Mouse (Mus musculus) monocyte, adult 2 months (primary cell): ENCODE data around the gene Mical2.

Experiments
- DNase-seq, 2 experiments: peaks; one replicate each; pipeline ENCODE4 v3.0.0; 2022; ENCODE audit warnings: low spot score in 2 of 2, low read depth in 1 of 2

Gene Mical2

DNA sequence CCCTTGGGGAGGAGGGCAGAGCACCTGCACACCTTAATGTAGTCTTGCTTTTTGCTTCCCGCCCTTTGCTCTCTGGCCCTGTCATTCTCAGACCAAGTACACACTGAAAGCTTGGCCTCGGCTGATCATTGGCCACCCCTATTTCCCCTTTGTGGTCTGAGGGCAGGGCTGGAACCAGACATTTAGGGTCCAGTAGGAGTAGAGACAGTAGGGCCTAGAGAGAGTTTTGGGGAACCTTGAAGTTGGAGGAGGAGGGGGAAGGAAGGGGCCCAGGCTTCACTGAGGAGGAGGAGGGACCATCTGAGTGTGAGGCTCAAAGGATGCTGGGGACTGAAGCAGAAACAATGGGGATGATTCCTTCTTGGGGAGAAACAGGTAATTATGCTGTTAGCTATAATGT lies 15.1 kb downstream of the Mical2 start:
- no peak for DNase-seq

DNA sequence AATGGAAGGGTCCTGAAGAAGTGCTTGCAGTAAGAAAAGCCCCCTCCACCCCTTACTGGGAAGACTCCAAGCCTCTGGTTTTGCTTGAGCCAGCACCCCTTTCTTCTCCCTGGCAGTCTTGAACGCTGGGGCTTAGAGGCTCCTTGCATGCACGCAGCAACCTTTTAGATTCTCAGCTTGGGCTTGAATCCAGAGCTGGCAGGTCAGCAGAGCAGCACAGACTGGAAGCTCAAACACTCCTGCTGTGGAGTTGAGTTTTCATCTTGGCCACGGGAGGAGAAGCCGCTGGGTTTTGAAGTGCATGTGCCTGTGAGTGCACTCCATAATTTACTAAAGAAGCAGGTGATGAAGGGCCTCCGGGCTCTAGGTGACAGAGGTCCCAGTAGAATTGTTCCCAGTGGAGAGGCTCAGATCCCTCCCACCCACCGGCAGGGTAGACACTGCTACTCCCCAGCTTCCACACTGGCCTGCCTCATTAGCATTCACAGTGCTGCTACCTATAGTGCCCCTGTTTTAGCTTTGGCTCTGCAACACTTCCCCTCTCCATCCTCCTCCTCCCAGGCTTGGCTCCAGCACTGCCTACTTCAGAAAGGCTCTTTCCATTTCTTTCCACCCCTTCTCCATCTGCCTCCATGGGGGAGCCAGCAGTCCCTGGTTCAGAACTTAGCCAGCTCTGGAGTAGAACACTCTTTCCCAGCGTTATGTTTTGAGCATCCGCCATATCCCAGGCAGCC lies 15.7 kb downstream of the Mical2 start:
- DNase-seq = no peak

DNA sequence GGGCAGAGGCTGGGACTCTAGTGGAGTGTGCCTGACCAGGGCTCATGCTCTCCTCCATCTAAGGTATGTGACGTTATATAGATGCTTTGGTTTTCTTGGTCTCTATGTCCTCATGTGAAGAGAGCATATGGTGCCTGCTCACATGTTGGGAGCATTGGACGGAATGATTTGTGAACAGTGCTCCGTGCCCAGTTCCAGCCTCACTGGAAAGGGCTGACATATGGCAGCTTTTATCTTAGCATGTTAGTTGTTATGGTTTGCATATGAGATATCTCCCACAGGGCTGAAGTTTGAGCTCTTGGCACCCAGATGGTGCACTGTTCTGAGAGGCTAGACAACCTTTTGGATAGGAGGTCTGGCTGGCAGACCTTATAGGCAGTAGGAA lies 16.3 kb downstream of the Mical2 start:
- DNase-seq = no peak

DNA sequence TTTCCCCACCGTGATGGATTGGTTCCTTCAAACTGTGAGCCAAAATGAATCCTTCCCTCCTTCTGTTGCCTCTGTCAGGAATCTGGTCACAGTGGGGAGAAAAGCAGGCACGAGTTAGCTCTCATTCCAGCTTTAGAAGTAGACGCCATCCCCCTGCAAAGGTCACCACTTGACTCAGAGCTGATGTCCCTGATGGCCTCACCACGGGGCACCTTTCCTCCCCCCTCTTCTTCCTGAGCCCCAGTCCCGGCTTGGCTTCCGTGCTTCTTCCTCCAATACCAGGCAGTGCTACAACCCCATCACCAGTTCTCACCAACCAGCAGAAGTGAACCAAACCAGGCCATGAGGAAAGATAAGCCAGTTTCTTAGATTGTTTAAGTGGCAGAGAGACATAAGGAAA lies 16.9 kb downstream of the Mical2 start:
- DNase-seq = no peak

DNA sequence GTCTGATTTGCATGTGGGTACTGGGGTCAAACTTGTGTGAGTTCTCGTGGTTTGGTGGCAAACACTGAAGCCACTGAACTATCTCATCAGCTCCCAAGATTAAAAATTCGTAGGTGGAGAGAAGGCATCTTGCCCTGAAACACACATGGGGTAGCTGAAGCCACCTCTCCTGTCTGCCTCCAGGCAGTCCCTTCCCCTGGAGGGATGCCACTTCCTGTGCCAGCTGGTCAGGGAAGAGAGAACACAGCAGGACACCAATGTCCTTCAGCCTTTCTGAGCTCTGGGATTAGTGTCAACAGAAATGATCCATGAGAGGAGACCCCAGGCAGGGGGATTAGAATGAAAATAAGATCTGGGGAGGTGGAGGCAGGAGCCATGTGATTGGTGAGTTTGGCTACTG lies 18.4 kb downstream of the Mical2 start:
- no peak for DNase-seq

DNA sequence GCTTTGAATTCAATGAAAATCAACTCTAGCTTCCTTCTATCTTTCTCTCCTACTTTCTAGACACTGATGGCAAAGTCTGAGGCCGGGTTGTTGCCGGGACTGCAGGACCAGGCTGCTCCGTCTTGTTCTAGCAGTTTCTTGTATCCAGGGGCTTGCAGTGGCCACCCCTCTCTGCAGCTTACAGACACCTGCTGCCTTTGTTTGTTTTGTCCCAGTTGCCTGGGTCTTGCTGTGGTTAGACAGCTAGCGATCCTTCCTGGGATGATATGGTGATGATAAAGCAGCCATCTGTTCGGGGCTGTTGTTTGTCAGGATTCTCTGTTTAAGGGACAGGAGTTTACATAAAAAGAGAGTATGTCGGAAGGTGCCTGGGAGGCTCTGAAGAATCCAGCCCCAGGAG lies 19.0 kb downstream of the Mical2 start:
- DNase-seq = no peak

DNA sequence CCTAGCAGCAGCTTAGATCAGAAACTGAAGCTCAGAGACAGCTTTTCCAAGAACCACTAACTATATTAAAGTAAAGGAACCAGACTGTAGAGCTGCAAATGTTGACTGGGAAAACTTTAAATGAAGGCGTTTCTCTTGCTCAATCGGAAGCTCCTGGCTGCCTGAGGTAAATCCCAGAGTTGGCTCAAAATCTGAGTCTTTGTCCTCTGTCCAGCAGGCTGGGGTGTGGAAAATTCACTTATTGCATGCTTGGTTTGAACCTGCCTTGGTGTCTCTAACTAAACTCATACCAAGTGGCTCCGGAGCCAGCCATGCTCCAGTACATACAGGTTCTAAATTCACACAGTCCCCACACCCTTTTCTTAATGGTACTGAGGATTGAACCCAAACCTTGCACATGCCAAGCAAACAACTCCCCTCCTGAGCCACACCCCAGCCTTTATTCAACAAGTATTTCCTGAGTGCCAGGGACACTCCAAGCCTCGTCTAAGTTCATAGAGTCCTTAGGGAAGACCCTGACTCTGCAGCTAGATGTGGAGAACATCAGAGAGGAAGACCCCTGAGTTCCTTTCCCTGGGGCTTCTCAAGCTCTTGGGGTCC lies 20.3 kb downstream of the Mical2 start:
- DNase-seq = no peak

DNA sequence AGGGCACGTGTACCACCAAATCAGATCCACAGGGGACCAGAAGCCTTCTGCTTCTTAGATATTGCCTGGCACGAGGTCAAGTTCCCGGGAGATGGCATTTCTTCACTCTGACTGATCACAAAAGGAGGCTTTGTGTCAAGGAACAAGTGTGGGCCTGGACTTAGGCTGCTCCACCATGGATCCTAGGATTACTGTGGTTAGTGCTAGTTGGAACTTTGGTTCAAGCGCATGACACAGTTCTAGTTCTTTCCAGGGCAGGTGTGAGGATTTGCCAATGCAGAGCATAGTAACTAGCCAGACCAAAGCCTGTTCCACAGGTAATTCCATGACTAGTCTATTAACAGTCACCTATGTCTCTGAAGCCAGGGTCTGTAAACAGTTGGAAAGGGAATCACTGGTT lies 20.8 kb downstream of the Mical2 start:
- no peak for DNase-seq

DNA sequence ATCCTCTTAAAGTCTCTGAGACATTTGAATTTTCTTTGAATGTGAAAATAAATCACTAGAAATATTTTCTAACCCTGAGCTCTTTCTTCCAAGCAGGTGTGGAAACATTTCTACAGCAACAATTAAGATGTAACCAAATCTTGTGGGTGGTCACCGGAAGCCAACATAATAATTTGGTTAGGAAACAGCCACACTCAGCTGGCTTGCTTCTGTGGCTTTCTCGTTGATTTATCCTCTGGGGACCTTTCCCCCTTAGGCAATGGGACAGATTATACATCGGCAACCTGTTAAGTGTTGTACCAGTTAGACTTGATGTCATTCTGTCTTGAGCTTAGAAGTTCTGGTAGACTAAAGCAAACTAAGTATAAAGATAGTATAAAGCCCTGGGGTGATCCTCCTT lies 22.2 kb downstream of the Mical2 start:
- no peak for DNase-seq

DNA sequence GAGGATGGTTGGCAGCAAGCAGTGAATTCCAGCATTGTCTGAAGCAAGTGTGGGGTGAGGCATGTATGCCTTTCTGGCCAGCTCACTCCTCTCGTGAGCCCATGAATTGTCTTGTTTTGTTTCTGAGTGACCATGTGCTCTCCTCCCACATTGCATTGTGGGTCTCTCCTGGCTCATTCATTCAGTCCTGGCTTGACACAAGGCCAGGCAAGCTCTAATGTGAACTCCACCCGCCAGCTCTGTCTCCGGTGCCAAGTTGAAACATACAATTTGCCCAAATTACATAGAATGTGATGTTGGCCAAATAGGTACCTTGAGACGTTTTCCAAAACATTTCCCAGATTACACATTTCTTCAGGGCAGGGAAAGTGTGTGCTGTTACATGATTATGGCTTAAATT lies 23.8 kb downstream of the Mical2 start:
- no peak for DNase-seq

DNA sequence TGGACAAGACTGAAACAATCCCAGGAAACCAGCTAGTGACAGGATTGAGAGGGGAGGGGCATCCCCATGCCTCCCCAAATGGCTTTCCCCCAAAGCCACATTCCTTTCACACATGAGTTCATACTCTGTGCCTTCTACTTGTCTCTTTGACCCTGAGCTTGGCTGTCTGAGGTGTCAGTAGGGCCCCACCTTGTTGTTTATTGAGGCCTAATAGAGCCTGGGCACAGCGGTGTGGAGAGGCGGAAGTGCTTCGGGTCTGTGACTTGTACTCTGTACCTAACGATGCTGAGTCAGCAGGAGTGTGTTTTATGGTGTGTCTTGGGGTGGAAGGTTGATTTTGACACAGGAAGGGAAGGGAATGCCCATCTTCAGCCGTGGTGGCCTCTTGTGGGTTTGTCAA lies 26.4 kb downstream of the Mical2 start:
- no peak for DNase-seq

DNA sequence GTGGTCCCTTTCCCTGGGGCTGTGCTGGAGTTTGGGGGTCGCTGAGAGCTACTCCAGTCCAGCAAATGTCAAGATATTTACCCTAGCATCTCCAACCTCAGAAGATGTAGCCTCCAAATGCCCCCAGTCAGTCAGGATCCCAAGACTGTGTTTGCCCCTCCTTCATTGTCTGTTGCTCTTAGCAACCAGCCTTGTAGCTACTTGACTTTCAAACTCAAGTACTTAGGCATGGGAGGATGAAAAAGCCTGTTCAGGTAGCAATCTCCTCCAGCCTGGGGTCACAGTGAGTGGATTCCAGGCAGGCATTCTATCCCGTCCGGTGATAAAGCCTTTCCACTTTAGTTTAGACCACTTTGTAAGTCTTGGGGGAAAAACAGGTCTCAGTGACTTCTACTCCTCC lies 28.6 kb downstream of the Mical2 start:
- no peak for DNase-seq

DNA sequence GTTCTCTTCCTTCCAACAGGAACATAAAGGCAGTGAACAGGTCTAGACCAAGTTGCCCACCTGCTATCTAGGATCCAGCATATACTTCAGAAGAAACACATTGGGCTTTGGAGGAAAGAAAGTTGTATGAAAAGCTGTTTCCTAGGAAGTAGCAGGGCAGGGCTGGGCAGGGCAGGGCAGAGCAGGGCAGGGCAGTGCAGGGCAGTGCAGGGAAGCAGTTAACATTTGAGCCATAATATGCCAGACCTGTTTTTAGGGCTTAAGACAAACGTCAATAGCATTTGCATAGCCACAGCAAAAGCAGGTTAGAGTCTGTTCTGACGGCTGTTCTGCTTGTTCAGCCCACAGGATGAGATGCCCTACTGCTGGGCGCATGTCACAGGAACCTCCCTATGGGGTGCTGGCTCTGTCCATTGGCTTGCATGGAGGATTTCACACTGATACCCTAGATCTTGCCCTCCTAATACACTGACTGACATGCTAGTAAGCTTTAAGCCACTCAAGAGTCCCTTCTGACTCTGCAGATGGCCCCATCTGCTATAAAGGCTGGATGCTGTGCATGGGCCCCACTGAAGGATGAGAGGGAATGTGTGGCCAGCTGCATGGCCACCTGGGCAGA lies 29.7 kb downstream of the Mical2 start:
- no peak for DNase-seq

DNA sequence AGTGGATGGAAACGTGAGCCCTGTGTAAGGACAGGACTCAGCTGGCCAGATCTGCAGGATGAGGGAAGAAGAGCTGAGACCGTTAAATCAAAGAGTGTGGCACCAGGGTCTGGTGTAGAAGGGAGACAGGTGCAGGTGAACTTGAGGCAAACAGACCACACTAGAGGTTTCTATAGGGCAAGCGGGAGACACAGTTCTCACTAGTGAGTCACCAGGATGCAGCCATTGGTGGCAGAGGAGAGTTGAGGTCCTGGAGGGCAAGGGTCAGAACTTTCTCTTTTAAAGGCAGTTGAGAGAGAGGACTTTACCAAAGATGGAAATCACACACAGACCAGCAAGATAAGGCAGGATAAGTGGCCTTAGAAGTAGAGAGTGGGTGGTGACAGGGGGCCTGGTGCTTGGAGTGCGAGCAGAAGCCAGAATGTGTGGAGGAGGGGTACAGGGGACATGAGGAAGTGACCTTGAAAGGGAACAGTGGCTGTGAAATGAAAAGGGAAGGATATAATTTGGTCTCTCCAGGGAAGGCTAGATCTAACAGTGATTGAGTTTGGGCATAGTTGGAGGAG lies 32.8 kb downstream of the Mical2 start:
- DNase-seq = no peak

DNA sequence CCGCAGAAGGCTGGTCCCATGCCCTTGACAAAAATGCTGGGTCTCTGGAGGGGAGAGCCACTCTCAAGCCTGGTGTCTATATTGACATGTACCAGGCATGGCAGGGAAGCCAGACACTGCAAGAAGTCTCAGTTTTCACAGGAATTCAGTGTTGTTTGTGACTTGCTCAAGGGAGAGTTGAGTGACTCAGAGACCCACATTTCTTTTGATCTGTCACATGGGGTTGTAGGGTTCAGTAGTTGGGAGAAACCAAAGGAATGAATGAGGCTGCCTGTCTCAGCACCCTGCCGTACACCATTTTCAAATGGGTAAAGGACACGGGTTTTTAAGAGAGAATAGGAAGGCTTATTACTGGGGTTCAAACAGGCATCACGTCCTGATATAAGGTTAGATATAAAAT lies 33.6 kb downstream of the Mical2 start:
- DNase-seq = no peak

DNA sequence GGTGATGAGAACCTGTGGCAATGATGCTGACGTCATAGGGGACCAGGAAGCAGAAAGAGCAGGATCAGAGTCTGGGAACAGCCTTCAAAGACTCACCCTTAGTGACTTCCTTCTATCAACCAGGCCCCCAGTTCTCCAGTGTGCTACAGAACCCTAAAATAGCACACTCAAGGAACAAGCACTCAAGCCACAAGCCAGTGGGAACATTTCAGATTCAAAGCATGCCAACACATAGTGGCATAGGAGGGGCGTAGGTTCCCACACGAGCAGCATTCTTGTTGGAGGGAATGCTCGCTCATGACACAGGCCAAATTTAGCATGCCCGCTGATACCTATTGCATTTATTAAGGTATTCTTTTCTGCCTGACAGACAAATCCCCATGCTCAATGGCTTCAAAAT lies 35.5 kb downstream of the Mical2 start:
- no peak for DNase-seq

DNA sequence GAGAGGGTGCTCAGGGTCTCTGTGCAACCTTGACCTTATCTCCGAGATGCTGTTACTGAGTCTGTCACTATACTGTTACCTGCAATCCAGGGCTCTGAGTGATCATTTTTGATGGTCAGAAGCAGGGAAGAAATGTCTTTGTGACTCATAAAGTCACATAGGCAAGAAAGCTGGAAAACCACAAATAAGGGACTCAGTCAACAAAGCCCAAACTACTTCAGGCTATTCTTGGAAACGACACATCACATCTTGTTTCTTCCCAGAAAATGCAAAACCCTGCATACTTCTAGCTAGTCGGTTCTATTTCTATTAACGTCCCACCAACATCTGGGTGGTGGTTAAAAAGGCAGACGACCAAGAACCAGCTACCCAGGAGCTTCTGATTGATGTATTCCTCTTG lies 41.6 kb downstream of the Mical2 start:
- DNase-seq = no peak

DNA sequence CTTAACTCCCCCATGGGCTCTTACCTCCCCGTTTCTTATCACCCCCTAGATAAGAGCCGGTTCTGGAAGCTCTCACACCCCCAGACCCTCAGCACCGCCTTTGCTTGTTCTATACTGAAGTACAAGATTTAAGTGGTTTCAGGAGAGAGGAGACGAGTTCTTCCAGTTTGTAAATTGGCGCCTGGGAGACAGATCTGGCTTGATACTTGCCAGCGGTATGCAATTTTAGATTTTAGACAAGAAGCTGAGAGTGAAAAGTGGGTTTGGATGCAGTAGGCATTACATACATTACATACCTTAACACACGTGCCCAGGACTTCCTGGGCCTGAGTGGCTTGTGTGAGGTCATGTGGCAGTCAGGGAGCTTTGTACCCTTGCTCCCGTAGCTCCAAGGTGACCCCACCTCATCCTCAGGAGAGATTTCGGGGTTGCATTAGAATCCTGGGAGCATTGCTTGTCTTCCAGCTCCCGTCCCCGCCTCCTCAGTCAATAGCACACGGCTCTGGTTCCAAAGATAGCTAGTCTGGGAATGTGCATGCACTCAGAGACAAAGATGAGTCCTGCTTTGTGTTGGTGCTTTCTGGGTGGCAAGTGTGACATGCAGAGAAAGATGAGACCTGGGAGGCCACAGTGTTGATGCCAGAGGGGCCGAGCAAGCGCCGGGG lies 43.2 kb downstream of the Mical2 start:
- no peak for DNase-seq

DNA sequence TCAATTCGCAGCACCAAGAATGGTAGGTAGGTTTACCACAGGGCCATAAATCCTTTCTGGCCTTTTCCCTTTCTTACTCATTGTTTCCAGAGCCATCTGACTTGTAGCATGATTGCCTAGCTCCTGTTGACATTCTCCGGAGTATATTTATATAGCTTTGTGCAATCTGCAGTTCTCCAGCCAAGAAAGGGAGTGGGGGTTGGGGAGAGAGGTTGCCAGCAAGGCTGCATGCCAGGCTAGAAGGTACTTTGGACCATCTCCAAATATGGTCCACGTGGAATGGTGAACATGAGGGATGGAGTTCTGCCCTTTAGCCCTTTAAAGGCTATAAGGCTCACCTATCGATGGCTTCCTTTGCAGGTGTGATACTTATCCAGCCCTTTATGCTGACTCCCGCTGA lies 45.2 kb downstream of the Mical2 start:
- no peak for DNase-seq

DNA sequence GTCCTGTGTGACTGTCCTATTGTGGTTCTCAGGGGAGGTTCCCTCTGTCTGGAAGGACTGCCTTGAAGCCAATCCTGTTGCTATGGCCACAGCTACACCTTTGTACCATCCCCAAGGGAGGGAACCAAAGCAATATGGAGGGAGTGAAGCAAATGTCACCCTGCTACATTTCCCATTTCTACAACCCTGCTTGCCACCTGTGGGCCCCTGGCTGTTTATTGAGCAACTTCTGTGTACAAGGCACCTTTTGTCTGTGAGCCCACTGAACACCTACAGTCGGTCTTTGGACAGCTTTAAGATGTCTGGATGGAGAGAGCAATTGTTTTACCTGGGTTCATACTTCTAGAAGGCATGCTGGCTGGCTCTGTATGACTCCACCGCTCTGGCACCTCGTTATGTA lies 46.0 kb downstream of the Mical2 start:
- no peak for DNase-seq

DNA sequence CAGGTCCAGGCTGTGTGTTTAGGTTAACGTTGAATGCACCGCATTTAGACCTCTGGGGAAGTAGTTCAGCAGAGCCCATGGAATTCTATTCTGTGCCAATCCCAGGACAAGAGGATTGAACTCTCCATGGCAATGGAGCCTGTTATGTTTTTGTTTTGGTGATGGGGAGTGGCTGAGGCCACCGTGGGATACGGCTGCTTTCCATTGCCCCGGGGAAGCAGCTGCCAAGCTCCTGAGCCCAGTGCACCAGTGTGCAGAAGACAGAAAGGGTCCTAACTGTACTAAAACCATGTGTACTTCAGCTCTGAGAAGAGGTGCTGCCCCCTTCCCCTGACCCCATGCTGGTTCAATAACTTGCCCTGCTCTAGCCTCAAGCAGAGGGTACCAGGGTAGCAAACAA lies 47.0 kb downstream of the Mical2 start:
- DNase-seq = no peak

DNA sequence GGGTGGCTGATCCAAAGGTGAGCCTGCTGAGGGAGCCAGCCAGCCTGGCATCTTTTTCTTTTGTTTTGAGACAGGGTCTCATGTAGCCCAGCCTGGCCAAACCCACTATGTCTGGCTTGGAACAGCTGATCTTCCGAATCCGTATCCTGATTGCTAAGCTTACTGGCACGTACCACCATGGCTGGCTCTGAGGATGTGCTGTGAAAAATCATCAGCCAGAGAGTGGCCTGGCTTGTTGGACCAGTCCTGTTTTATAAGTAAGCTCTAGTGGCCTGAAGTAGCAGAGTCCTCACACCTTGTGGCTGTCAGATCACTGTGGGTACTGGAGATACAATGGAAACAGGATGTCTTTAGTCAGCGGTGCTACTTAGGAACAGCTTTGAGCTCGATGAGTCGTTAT lies 47.8 kb downstream of the Mical2 start:
- no peak for DNase-seq
